Mouse (Mus musculus) liver, embryonic 11.5 days (tissue): Measurements from ENCODE around the gene Gm10283. TPM values are rescaled to one million over a fixed set of nuclear protein-coding genes. Genes with fewer than 3 reads are reported as not detected.

Source experiments
- ATAC-seq: fragments of 200-750 bp; cut with Nextera tagmentation; replicated peaks from 2 replicates; pipeline ENCODE4 v1.8.0; 2017; ENCODE audit warnings: moderate number of reproducible peaks, mild to moderate bottlenecking, moderate TSS enrichment, moderate library complexity; ENCODE audit not compliant: low FRiP score
- DNase-seq: peaks from one replicate; pipeline ENCODE4 v3.0.0-alpha.2; 2017; ENCODE audit warnings: low spot score
- H3K27ac ChIP-seq: fragments of 300-500 bp; sonication (generic); 2 replicates; pipeline ENCODE4 v1.5.1; 2014; ENCODE audit warnings: mild to moderate bottlenecking, low read depth, low read length, control low read depth
- H3K27me3 ChIP-seq: fragments of 300-500 bp; sonication (generic); replicated peaks from 2 replicates; pipeline ENCODE4 v1.6.1; 2014; ENCODE audit warnings: low read length, mixed read lengths; ENCODE audit not compliant: control insufficient read depth, insufficient read depth
- H3K36me3 ChIP-seq: fragments of 300-500 bp; sonication (generic); 2 replicates; pipeline ENCODE4 v1.6.1; 2014; ENCODE audit warnings: mild to moderate bottlenecking, low read length, moderate library complexity, mixed read lengths; ENCODE audit not compliant: control insufficient read depth, insufficient read depth
- H3K4me1 ChIP-seq: fragments of 300-500 bp; sonication (generic); replicated peaks from 2 replicates; pipeline ENCODE4 v1.6.1; 2014; ENCODE audit warnings: low read length, mixed read lengths; ENCODE audit not compliant: control insufficient read depth, insufficient read depth
- H3K4me2 ChIP-seq: fragments of 300-500 bp; sonication (generic); 2 replicates; pipeline ENCODE4 v1.6.1; 2014; ENCODE audit warnings: mild to moderate bottlenecking, control low read depth, moderate library complexity
- H3K4me3 ChIP-seq: fragments of 300-500 bp; sonication (generic); 2 replicates; pipeline ENCODE4 v1.5.1; 2014; ENCODE audit warnings: low read depth, low read length, control low read depth
- H3K9ac ChIP-seq: fragments of 300-500 bp; sonication (generic); 2 replicates; pipeline ENCODE4 v1.6.1; 2014; ENCODE audit warnings: low read depth, low read length, control low read depth
- H3K9me3 ChIP-seq: fragments of 300-500 bp; sonication (generic); 2 replicates; pipeline ENCODE4 v1.6.1; 2016; ENCODE audit warnings: low read length, inconsistent platforms, mixed read lengths; ENCODE audit not compliant: control insufficient read depth
- WGBS: fragments of 180-500 bp; shearing (Covaris S2); extraction: QIAGEN DNeasy Blood & Tissue Kit; methylation state at CpG from one replicate; pipeline ENCODE4 v1.1.7; 2014; 5-methylcytosine and 5-hydroxymethylcytosine counted together
- polyA plus RNA-seq: library from polyadenylated mRNA; unstranded; fragments of >200 nt; fragmentation: Nextera tagmentation; extraction: Ambion mirVana; gene quantifications from 2 replicates; pipeline ENCODE4 v1.2.1, GENCODE M21; 2014

Gene Gm10283
- polyA plus RNA-seq, 1 experiment from 2014 or later: not detected

DNA sequence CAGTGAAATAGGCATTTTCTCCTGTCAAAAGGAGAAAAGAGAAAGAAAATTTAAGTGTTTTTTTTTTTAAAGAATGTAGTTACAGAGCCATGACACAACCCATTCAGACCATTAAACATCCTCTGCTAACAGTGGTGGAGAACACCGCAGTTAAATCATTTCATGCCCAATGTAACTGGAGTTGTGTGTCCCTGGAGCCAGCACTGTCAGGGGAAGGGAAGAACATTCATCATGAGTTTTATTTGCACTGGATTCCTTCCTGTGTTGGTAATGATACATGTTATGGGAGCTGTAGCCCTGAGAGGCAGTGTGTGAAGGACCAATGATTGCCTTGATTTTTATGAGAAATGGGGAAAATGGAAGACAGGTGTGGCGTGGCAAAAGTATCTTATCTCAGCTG is 116.4 kb downstream of the Gm10283 start:
- Histone ChIP-seq H3K27ac (no peak overlapping the region), H3K4me2 (no peak overlapping the region), H3K4me1 (no peaks in the 10 kb centered on the region), H3K27me3 (no peaks in the 10 kb centered on the region), H3K36me3 (no peaks in the 10 kb centered on the region), H3K4me3 (no peak overlapping the region), H3K9me3 (no peaks in the 10 kb centered on the region), H3K9ac (no peak overlapping the region)
- DNase-seq (no peak), ATAC-seq (no peak)
- 85% methylated on average over 2 of the region's 2 CpGs for WGBS

Other genes starting within 250 kb of the Gm10283 start
- gene Aadat, start 2.7 kb upstream of the Gm10283 start, polyA plus RNA-seq: 5.2 and 6.2 TPM in 2 replicates
- gene Mfap3l, start 129.6 kb upstream of the Gm10283 start, polyA plus RNA-seq: 0.57 and 0.71 TPM in 2 replicates